Mouse (Mus musculus) heart, postnatal 0 days (tissue): ENCODE results near the gene Emg1. TPM values are rescaled to one million over a fixed set of nuclear protein-coding genes. Genes with fewer than 3 reads are reported as not detected.

Experiments used
- ATAC-seq: fragments of 200-750 bp; cut with Nextera tagmentation; 2 replicates; pipeline ENCODE4 v1.8.0; 2017; ENCODE audit warnings: low read depth, moderate number of reproducible peaks, moderate library complexity; ENCODE audit not compliant: insufficient read depth
- DNase-seq: peaks from one replicate; pipeline ENCODE4 v3.0.0-alpha.2; 2016; ENCODE audit warnings: low spot score
- H3K27ac ChIP-seq: fragments of 300-500 bp; sonication (generic); 2 replicates; pipeline ENCODE4 v1.5.1; 2014; ENCODE audit warnings: low read depth, mild to moderate bottlenecking
- H3K27me3 ChIP-seq: fragments of 300-500 bp; sonication (generic); 2 replicates; pipeline ENCODE4 v1.6.1; 2014; ENCODE audit warnings: low read length, mixed read lengths; ENCODE audit not compliant: control insufficient read depth, insufficient read depth
- H3K36me3 ChIP-seq: fragments of 300-500 bp; sonication (generic); replicated peaks from 2 replicates; pipeline ENCODE4 v1.6.1; 2014; ENCODE audit warnings: low read length, mixed read lengths; ENCODE audit not compliant: control insufficient read depth, insufficient read depth
- H3K4me1 ChIP-seq: fragments of 300-500 bp; sonication (generic); 2 replicates; pipeline ENCODE4 v1.6.1; 2014; ENCODE audit warnings: antibody characterized with exemption; ENCODE audit not compliant: control insufficient read depth, insufficient read depth
- H3K4me2 ChIP-seq: fragments of 300-500 bp; sonication (generic); 2 replicates; pipeline ENCODE4 v1.6.1; 2014; ENCODE audit warnings: low read depth, mild to moderate bottlenecking, low read length, moderate library complexity
- H3K4me3 ChIP-seq: fragments of 300-500 bp; sonication (generic); 2 replicates; pipeline ENCODE4 v1.5.1; 2014; ENCODE audit warnings: low read depth, low read length
- H3K9ac ChIP-seq: fragments of 300-500 bp; sonication (generic); replicated peaks from 2 replicates; pipeline ENCODE4 v1.6.1; 2014; ENCODE audit warnings: low read depth, low read length, mixed read lengths
- H3K9me3 ChIP-seq: fragments of 300-500 bp; sonication (generic); replicated peaks from 2 replicates; pipeline ENCODE4 v1.6.1; 2016; ENCODE audit warnings: low read length; ENCODE audit not compliant: control insufficient read depth
- CTCF ChIP-seq: IDR thresholded peaks from 2 replicates; pipeline ENCODE4 v1.5.1; 2016; ENCODE audit warnings: antibody characterized with exemption, control low read depth, low read depth
- EP300 ChIP-seq: IDR thresholded peaks from 2 replicates; pipeline ENCODE4 v1.6.1; 2016; ENCODE audit warnings: antibody characterized with exemption, low read depth
- WGBS: fragments of 180-500 bp; shearing (Covaris S2); extraction: QIAGEN DNeasy Blood & Tissue Kit; methylation state at CpG from one replicate; pipeline ENCODE4 v1.1.7; 2014; 5-methylcytosine and 5-hydroxymethylcytosine counted together
- polyA plus RNA-seq: library from polyadenylated mRNA; unstranded; fragments of >200 nt; fragmentation: Nextera tagmentation; extraction: Ambion mirVana; gene quantifications from 2 replicates; pipeline ENCODE4 v1.2.1, GENCODE M21; 2015
- total RNA-seq: library from RNA; depleted of rRNA; stranded (reverse); fragments of >200 nt; gene quantifications from 2 replicates; pipeline ENCODE4 v1.2.3, GENCODE M21; 2014; ENCODE audit warnings: low replicate concordance

Gene Emg1
- total and polyA plus RNA-seq, 2 experiments from 2014 or later: 85.6 to 106 TPM

DNA sequence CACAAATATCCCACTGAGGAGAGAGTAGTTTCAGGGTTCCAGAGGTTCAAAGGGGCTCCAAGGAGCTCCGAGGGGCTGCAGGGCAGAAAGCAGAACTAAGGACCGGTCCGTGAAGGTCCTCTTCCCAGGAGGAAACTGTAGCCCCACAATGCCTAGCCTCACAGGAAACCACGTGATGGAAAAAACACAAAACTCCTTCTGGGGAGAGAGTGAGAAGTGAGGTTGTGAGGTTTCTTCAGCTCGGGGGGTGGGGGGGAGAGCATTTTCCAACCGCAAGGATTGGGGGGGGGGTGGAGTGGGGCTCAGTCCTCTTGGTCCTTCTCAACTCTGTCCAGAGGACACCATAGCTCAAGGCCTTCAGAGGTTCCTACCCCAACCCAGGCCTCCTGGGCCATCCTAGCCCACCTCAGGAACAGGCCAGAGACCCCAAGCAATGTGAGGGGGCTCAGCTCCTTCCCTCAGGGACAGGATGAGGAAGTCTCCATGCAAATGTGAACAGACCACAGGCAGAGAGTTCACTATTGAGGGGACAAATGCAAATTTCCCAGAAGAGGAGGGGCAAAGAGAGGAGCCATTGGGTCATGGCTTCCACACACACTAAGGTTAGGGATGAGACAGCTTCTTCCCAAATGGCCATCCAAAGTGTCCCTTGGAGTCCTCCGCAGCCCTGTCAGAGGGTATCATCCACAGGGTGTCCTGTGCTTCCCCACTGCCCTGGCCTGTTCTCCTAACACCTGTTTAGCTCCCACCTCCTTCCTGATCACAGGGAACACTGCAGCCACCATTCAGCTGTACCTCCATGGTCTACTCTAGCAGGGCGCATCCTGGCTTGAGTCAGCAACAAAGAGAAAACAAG lies 18.1 kb upstream of the Emg1 start:
- TF ChIP-seq EP300 (no peak), CTCF (no peak)
- 58% methylated on average over 8 of the region's 8 CpGs for WGBS
- ATAC-seq (no peak), DNase-seq (no peak)
- Histone ChIP-seq H3K4me2 (no peak overlapping the region), H3K4me3 (no peak overlapping the region), H3K4me1 (peaks cover 3% of the 10 kb centered on the region; the same call in 1 of the 2 replicates), H3K27me3 (no peaks in the 10 kb centered on the region), H3K9ac (no peak overlapping the region), H3K9me3 (no peaks in the 10 kb centered on the region), H3K36me3 (no peaks in the 10 kb centered on the region), H3K27ac (no peak overlapping the region)

GRCm38 (mm10) chr6:124728621-124729020 lies 16.6 kb upstream of the Emg1 start:
- Histone ChIP-seq H3K4me2 (no peak overlapping the region), H3K4me1 (peaks cover 3% of the 10 kb centered on the region; the same call in 1 of the 2 replicates), H3K27ac (no peak overlapping the region), H3K9ac (no peak overlapping the region), H3K36me3 (no peaks in the 10 kb centered on the region), H3K4me3 (no peak overlapping the region), H3K27me3 (no peaks in the 10 kb centered on the region), H3K9me3 (no peaks in the 10 kb centered on the region)
- ATAC-seq: no peak
- no peak for DNase-seq
- 77% methylated on average over 10 of the region's 10 CpGs for WGBS
- TF ChIP-seq CTCF (no peak), EP300 (no peak)

- Histone ChIP-seq H3K4me3 (no peak overlapping the region), H3K27me3 (no peaks in the 10 kb centered on the region), H3K9me3 (no peaks in the 10 kb centered on the region), H3K4me1 (0 out of 2 replicates have a peak, but pooled peaks cover 6% of the 10 kb centered on the region), H3K27ac (no peak overlapping the region), H3K4me2 (no peak overlapping the region), H3K9ac (no peak overlapping the region), H3K36me3 (no peaks in the 10 kb centered on the region)
- ATAC-seq: no peak
- 84% methylated on average over 10 of the region's 10 CpGs for WGBS
- DNase-seq: no peak
- TF ChIP-seq CTCF: no peak
- no peak for TF ChIP-seq EP300
Observed at GRCm38 (mm10) chr6:124724472-124724871, 12.5 kb upstream of the Emg1 start.

GRCm38 (mm10) chr6:124723541-124723940 lies 11.6 kb upstream of the Emg1 start:
- WGBS: 65% methylated on average over 8 of the region's 8 CpGs
- Histone ChIP-seq H3K36me3 (no peaks in the 10 kb centered on the region), H3K9ac (no peak overlapping the region), H3K4me2 (no peak overlapping the region), H3K4me1 (peaks cover 10% of the 10 kb centered on the region), H3K4me3 (no peak overlapping the region), H3K27ac (no peak overlapping the region), H3K27me3 (no peaks in the 10 kb centered on the region), H3K9me3 (no peaks in the 10 kb centered on the region)
- ATAC-seq (no peak), DNase-seq (no peak)
- TF ChIP-seq CTCF (no peak), EP300 (no peak)

DNA sequence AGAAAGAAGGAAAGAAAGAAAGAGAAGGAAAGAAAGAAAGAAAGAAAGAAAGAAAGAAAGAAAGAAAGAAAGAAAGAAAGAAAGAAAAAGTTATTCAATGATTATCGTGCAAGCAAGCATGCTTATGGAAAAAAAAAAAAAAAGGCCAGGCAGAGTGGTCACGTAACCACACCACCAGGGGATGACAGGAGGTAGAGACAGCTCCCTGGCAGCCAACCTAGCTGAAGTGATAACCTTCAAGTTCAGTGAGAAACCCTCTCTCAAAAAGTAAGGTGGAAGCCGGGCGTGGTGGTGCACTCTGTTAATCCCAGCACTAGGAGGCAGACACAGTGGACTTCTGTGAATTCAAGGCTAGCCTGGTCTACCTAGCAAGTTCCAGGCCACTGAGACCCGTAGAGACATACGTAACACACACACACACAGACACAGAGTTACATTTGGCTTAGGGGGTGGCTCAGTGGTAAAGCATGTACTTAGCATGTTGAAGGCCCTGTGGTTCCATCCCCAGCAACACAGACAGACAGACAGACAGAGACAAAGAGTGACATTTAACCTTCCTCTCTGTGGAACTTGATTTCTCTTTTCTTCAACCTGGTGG lies 11.0 kb upstream of the Emg1 start:
- TF ChIP-seq CTCF: peak; percentile 12; the same call in 1 of the 2 replicates
- no peak for TF ChIP-seq EP300
- DNase-seq: peak; percentile 54
- Histone ChIP-seq H3K4me1 (peaks cover 10% of the 10 kb centered on the region), H3K4me2 (no peak overlapping the region), H3K27ac (no peak overlapping the region), H3K27me3 (no peaks in the 10 kb centered on the region), H3K9me3 (no peaks in the 10 kb centered on the region), H3K36me3 (no peaks in the 10 kb centered on the region), H3K9ac (no peak overlapping the region), H3K4me3 (no peak overlapping the region)
- ATAC-seq: peak; percentile 54; the same call in 1 of the 2 replicates
- WGBS: 49% methylated on average over 6 of the region's 6 CpGs
